Mouse (Mus musculus) neural tube, embryonic 15.5 days (tissue): ENCODE results near the gene Hsp90b1. TPM values are rescaled to one million over a fixed set of nuclear protein-coding genes. Genes with fewer than 3 reads are reported as not detected.

Experiments used
- ATAC-seq: fragments of 200-750 bp; cut with Nextera tagmentation; 2 replicates; pipeline ENCODE4 v1.8.0; 2017; ENCODE audit warnings: mild to moderate bottlenecking, moderate TSS enrichment, moderate library complexity; ENCODE audit not compliant: low FRiP score
- H3K27ac ChIP-seq: fragments of 300-500 bp; sonication (generic); replicated peaks from 2 replicates; pipeline ENCODE4 v1.5.1; 2015; ENCODE audit warnings: mild to moderate bottlenecking, inconsistent platforms
- H3K27me3 ChIP-seq: fragments of 300-500 bp; sonication (generic); replicated peaks from 2 replicates; pipeline ENCODE4 v1.6.1; 2015; ENCODE audit warnings: inconsistent platforms
- H3K36me3 ChIP-seq: fragments of 300-500 bp; sonication (generic); 2 replicates; pipeline ENCODE4 v1.6.1; 2015; ENCODE audit warnings: inconsistent platforms
- H3K4me1 ChIP-seq: fragments of 300-500 bp; sonication (generic); 2 replicates; pipeline ENCODE4 v1.6.1; 2015; ENCODE audit warnings: inconsistent platforms
- H3K4me2 ChIP-seq: fragments of 300-500 bp; sonication (generic); 2 replicates; pipeline ENCODE4 v1.6.1; 2015; ENCODE audit warnings: inconsistent platforms, mild to moderate bottlenecking, moderate library complexity
- H3K4me3 ChIP-seq: fragments of 300-500 bp; sonication (generic); replicated peaks from 2 replicates; pipeline ENCODE4 v1.5.1; 2015; ENCODE audit warnings: mild to moderate bottlenecking, inconsistent platforms
- H3K9ac ChIP-seq: fragments of 300-500 bp; sonication (generic); replicated peaks from 2 replicates; pipeline ENCODE4 v1.6.1; 2015; ENCODE audit warnings: mild to moderate bottlenecking, inconsistent platforms
- H3K9me3 ChIP-seq: fragments of 300-500 bp; sonication (generic); replicated peaks from 2 replicates; pipeline ENCODE4 v1.6.1; 2016; ENCODE audit warnings: inconsistent platforms
- WGBS: fragments of 180-500 bp; shearing (Covaris S2); methylation state at CpG from one replicate; pipeline ENCODE4 v1.1.7; 2015; ENCODE audit warnings: mixed read lengths; 5-methylcytosine and 5-hydroxymethylcytosine counted together
- polyA plus RNA-seq: library from polyadenylated mRNA; unstranded; fragments of >200 nt; fragmentation: Nextera tagmentation; extraction: Ambion mirVana; gene quantifications from 2 replicates; pipeline ENCODE4 v1.2.1, GENCODE M21; 2015

Hsp90b1 gene
- polyA plus RNA-seq, result 337 and 397 TPM in 2 replicates

DNA sequence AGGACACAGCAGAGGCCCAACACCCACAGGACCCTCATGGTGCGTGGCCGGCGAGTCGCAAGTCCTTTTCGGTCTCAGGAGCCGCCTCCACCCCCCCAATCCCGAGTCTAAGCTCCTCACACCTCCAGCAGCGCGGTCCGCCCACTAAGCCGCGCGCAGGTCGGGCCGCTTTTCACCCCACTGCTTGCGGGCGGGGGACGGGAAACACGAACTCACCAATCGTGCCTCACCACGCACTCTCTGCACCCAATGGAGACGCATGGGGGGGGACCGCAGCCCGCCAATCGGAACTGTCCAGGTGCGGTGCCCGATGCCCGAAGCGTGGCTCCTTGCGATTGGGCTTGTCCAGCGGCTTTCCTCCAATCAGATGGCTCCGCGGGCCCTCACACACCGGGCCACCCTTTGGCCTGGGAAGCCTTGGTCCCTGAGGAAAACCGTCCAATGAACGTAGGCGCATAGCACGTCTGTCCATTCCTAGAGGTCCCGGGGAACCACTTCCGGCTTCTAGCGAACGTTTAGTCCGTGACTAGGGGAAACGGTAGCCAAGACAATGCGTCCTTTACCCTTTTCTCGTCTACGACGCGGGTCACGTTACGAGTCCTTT, at the start of gene Hsp90b1, which contains the start of gene Ttc41:
Gene Hsp90b1, minus strand, starts transcription at position 192 of the 604 bp plus-strand sequence.
Gene Ttc41, plus strand, starts transcription at position 494 of the 604 bp plus-strand sequence.
- peak; percentile 97 for ATAC-seq
- no peaks in the 10 kb centered on the region for H3K27me3 ChIP-seq
- peak within 1 kb of the TSS; percentile 99 for H3K27ac ChIP-seq
- H3K4me1 ChIP-seq, result peaks cover 45% of the 10 kb centered on the region
- WGBS, result under 1% methylated on average over 51 of the region's 51 CpGs
- H3K4me3 ChIP-seq, result peak within 1 kb of the TSS; percentile 89
- H3K36me3 ChIP-seq, result peaks cover 26% of the 10 kb centered on the region
- no peaks in the 10 kb centered on the region for H3K9me3 ChIP-seq
- H3K9ac ChIP-seq, result peak within 1 kb of the TSS; percentile 95
- peak within 1 kb of the TSS; percentile 71 for H3K4me2 ChIP-seq

DNA sequence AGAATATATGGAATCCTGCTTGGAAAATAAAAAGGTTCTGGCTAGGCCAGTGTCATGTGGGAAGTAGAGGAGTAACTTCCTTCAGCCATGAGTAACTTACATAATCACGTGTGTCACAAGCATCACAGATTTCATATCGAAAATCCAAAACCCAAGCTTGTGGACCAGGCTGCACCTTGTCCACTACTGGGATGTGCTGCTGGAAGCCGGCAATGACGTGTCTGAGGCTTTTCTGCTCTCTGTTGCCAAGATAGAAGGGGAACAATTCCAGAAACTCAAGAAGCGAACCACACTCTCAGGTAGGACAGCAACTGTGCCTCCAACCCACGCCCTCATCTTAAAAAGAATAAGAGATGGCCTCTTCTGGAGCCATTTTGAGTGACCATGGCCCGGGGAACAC, 39.0 kb upstream of the Hsp90b1 start:
- no peak overlapping the region for H3K4me2 ChIP-seq
- H3K9me3 ChIP-seq, result no peaks in the 10 kb centered on the region
- ATAC-seq, result no peak
- no peak overlapping the region for H3K4me3 ChIP-seq
- 91% methylated on average over 7 of the region's 7 CpGs for WGBS
- no peaks in the 10 kb centered on the region for H3K36me3 ChIP-seq
- H3K4me1 ChIP-seq, result no peaks in the 10 kb centered on the region
- no peaks in the 10 kb centered on the region for H3K27me3 ChIP-seq
- no peak overlapping the region for H3K9ac ChIP-seq
- H3K27ac ChIP-seq, result no peak overlapping the region

DNA sequence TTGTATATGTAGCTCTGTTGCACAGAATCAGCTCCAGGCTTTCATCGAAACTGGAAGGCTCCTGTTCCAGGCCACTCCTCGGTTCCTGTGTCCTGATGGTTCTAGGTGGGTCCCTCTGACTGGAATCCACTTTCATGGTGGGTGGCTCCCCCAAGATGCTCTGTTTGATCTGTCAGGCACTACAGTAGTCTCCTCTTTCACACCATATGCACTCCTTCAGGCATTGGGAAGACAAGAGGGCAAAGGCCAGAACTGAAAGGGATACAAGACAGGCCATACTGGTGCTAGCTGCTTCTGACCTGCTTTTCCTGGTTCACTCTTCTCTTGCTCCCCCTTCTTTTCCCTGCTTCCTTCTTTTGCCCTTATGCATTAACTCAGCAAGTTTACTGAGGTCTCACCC, 37.6 kb upstream of the Hsp90b1 start:
- H3K27me3 ChIP-seq, result no peaks in the 10 kb centered on the region
- no peak for ATAC-seq
- H3K36me3 ChIP-seq, result no peaks in the 10 kb centered on the region
- WGBS, result 91% methylated on average over 2 of the region's 2 CpGs
- H3K4me3 ChIP-seq, result no peak overlapping the region
- no peak overlapping the region for H3K9ac ChIP-seq
- H3K4me1 ChIP-seq, result no peaks in the 10 kb centered on the region
- no peak overlapping the region for H3K27ac ChIP-seq
- no peak overlapping the region for H3K4me2 ChIP-seq
- H3K9me3 ChIP-seq, result no peaks in the 10 kb centered on the region

DNA sequence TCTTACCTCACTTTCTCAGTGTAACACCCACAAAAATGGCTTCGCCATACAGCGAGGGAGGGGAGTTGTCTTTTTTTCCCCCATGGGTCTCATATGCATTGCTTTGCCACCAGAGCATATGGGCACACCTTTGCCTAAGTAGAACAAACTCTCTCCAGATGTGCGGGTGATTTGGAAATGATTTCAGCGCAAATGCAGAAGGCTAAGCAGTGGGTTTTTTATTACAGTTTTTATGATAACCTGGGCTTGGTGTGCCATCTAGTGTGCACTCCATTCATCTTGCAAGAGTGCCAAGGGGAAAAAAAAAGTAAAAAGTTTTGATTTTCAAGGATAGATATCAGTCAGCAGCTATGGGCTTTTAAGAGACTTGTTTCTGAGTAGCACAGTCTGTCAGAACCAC, 29.7 kb upstream of the Hsp90b1 start:
- Histone ChIP-seq H3K9me3 (no peaks in the 10 kb centered on the region), H3K4me1 (no peaks in the 10 kb centered on the region), H3K4me2 (no peak overlapping the region), H3K27ac (no peak overlapping the region), H3K4me3 (no peak overlapping the region), H3K9ac (no peak overlapping the region), H3K27me3 (no peaks in the 10 kb centered on the region), H3K36me3 (no peaks in the 10 kb centered on the region)
- no peak for ATAC-seq
- 87% methylated on average over 4 of the region's 4 CpGs for WGBS

DNA sequence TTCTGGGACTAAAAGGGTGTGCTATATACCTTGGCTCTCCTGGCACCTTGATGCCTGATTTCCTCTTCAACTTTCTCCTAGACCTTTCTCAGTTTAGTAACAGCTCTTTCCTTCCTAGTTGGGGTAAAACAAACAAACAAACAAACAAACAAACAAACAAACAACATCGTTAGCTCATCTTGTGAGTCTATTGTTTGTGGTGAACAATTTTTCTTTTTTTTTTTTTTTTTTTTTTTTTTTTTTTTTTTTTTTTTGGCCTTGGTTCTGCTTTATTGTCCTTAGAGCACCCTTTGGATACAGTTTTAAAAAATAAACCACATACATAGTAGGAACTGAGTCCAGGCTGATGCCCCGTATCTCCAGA, 26.2 kb upstream of the Hsp90b1 start:
- 66% methylated on average over 2 of the region's 2 CpGs for WGBS
- H3K27ac ChIP-seq, result no peak overlapping the region
- H3K9me3 ChIP-seq, result no peaks in the 10 kb centered on the region
- no peak overlapping the region for H3K9ac ChIP-seq
- H3K27me3 ChIP-seq, result no peaks in the 10 kb centered on the region
- no peak for ATAC-seq
- H3K4me1 ChIP-seq, result peaks cover 11% of the 10 kb centered on the region
- H3K4me2 ChIP-seq, result no peak overlapping the region
- no peak overlapping the region for H3K4me3 ChIP-seq
- H3K36me3 ChIP-seq, result no peaks in the 10 kb centered on the region

GRCm38 (mm10) chr10:86730823-86731499, 25.7 kb upstream of the Hsp90b1 start:
- Histone ChIP-seq H3K4me2 (peak overlapping the region; percentile 79), H3K27me3 (no peaks in the 10 kb centered on the region), H3K9ac (peak overlapping the region; percentile 55), H3K36me3 (no peaks in the 10 kb centered on the region), H3K4me1 (peaks cover 11% of the 10 kb centered on the region), H3K4me3 (peak overlapping the region; percentile 45), H3K27ac (no peak overlapping the region), H3K9me3 (no peaks in the 10 kb centered on the region)
- peak; percentile 45; the same call in 1 of the 2 replicates for ATAC-seq
- WGBS, result 11% methylated on average over 22 of the region's 22 CpGs

DNA sequence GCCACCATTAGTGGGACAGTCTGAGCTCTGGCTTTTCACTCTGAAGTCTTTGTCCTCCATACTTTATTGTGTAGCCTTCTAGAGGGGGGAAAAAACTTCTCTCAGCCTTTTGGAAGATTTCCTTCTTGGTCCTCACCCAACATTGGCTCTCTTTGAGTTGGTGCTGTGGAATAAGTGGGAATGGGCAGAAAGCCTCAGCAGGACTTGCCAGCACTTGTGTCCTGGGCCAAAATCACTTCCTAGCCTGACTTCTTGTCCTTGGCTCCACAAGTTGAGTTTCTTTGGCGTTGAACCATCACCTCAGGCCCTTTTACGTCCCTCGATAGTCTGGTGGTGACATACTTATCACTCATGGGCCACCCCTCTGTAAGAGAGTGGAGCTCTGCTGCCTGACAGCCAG, 22.9 kb upstream of the Hsp90b1 start:
- Histone ChIP-seq H3K27ac (peak overlapping the region; percentile 28; the same call in 1 of the 2 replicates), H3K27me3 (no peaks in the 10 kb centered on the region), H3K4me2 (peak overlapping the region; percentile 58; the same call in 1 of the 2 replicates), H3K4me1 (peaks cover 11% of the 10 kb centered on the region), H3K36me3 (no peaks in the 10 kb centered on the region), H3K9me3 (no peaks in the 10 kb centered on the region), H3K9ac (no peak overlapping the region), H3K4me3 (no peak overlapping the region; the same call in 1 of the 2 replicates)
- no peak for ATAC-seq
- 98% methylated on average over 3 of the region's 3 CpGs for WGBS

GRCm38 (mm10) chr10:86727548-86727980, 22.3 kb upstream of the Hsp90b1 start:
- peak; percentile 81 for ATAC-seq
- 6% methylated on average over 12 of the region's 12 CpGs for WGBS
- Histone ChIP-seq H3K9ac (peak overlapping the region; percentile 34), H3K9me3 (no peaks in the 10 kb centered on the region), H3K36me3 (no peaks in the 10 kb centered on the region), H3K4me2 (peak overlapping the region; percentile 58), H3K27me3 (no peaks in the 10 kb centered on the region), H3K4me3 (peak overlapping the region; percentile 33), H3K27ac (peak overlapping the region; percentile 28; the same call in 1 of the 2 replicates), H3K4me1 (peaks cover 11% of the 10 kb centered on the region)

DNA sequence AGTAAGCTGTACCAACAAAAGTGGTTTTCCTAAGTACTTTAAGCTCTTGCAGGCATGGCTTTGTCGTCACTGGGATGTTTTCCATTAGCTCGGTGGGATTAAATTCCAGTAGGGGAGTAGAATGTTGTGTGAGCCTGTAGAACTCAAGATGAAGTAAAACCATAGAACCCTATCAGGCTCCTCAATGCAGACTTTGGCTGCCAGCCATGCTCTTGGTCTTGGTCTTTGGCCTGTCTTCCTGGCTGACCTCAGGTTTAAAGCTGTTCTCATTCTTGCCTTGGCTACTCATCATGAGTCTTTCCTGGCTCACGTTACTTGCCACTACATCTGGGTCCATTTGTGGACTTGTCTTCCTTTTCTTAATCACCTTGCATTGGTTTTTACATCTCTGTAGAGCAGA, 6.8 kb upstream of the Hsp90b1 start:
- H3K9me3 ChIP-seq, result no peaks in the 10 kb centered on the region
- no peaks in the 10 kb centered on the region for H3K27me3 ChIP-seq
- no peaks in the 10 kb centered on the region for H3K4me1 ChIP-seq
- WGBS, result 83% methylated on average over 3 of the region's 3 CpGs
- H3K4me3 ChIP-seq, result no peak overlapping the region
- ATAC-seq, result no peak
- no peaks in the 10 kb centered on the region for H3K36me3 ChIP-seq
- H3K27ac ChIP-seq, result no peak overlapping the region
- H3K9ac ChIP-seq, result no peak overlapping the region
- no peak overlapping the region for H3K4me2 ChIP-seq

- Histone ChIP-seq H3K27me3 (no peaks in the 10 kb centered on the region), H3K4me1 (peaks cover 30% of the 10 kb centered on the region), H3K9ac (peak overlapping the region; percentile 68; the same call in 1 of the 2 replicates), H3K9me3 (no peaks in the 10 kb centered on the region), H3K27ac (peak overlapping the region; percentile 99), H3K4me3 (peak overlapping the region; percentile 89; the same call in 1 of the 2 replicates), H3K36me3 (0 out of 2 replicates have a peak, but pooled peaks cover 11% of the 10 kb centered on the region), H3K4me2 (peak overlapping the region; percentile 71)
- 85% methylated on average over 3 of the region's 3 CpGs for WGBS
- ATAC-seq, result no peak
Observed at GRCm38 (mm10) chr10:86707134-86707533, 1.8 kb upstream of the Hsp90b1 start.

DNA sequence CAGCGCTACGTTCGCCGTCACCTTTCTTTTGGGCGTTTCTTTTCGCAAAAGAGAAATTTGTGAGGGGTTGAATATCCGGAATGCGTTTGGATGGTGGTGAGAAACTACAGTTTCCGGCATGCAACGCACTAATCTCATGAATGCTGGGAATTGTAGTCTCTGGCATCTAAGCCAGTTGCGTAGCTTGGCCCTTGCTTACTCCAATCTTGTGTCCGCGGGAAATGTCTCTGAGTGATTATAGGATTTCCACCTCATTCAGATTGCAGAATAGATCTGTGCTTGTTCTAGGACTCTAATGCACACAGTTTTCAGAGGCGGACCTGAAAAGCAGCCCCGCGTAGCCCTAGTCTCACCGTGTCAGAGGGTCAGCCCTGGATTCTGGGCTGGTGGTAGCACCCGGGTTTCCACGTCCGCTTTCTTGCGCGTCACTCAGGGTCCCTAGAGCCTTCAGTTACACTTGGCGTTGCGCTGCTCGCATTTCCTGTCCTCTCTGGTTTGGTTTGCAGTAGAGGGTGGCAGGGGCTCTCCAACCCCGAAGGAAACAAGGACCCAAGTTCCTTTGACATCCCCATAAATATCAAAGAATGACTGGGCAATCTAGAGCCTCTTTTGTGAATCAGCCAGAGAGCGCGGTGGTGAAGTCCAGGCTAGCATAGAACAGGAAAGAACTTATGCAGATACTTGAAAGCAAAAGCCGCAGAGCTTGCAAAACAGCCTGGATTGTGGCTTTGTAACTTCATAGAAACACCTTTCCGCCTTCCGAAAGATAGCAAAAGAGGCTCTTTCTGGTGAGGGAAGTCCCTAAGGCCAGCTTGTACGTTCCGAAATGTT, 828 bp upstream of the Hsp90b1 start:
- Histone ChIP-seq H3K4me3 (peak overlapping the region; percentile 89), H3K9ac (peak overlapping the region; percentile 68), H3K27me3 (no peaks in the 10 kb centered on the region), H3K27ac (peak overlapping the region; percentile 99), H3K4me1 (peaks cover 38% of the 10 kb centered on the region), H3K9me3 (no peaks in the 10 kb centered on the region), H3K4me2 (peak overlapping the region; percentile 71), H3K36me3 (peaks cover 19% of the 10 kb centered on the region)
- WGBS, result 4% methylated on average over 33 of the region's 33 CpGs
- ATAC-seq, result peak; percentile 92
